Mouse (Mus musculus) heart, embryonic 15.5 days (tissue): Measurements from ENCODE around the gene Gm42791. TPM values are rescaled to one million over a fixed set of nuclear protein-coding genes. Genes with fewer than 3 reads are reported as not detected.

ENCODE experiments used
- ATAC-seq: fragments of 200-750 bp; cut with Nextera tagmentation; replicated peaks from 2 replicates; pipeline ENCODE4 v1.8.0; 2017; ENCODE audit warnings: low read depth, moderate TSS enrichment; ENCODE audit not compliant: insufficient number of reproducible peaks, insufficient read depth, low FRiP score
- H3K27ac ChIP-seq: fragments of 300-500 bp; sonication (generic); 2 replicates; pipeline ENCODE4 v1.5.1; 2015; ENCODE audit warnings: mild to moderate bottlenecking, inconsistent platforms
- H3K27me3 ChIP-seq: fragments of 300-500 bp; sonication (generic); 2 replicates; pipeline ENCODE4 v1.6.1; 2015; ENCODE audit warnings: inconsistent platforms
- H3K36me3 ChIP-seq: fragments of 300-500 bp; sonication (generic); 2 replicates; pipeline ENCODE4 v1.6.1; 2015; ENCODE audit warnings: mild to moderate bottlenecking, inconsistent platforms
- H3K4me1 ChIP-seq: fragments of 300-500 bp; sonication (generic); replicated peaks from 2 replicates; pipeline ENCODE4 v1.6.1; 2015; ENCODE audit warnings: inconsistent platforms
- H3K4me2 ChIP-seq: fragments of 300-500 bp; sonication (generic); 2 replicates; pipeline ENCODE4 v1.6.1; 2015; ENCODE audit warnings: inconsistent platforms, mild to moderate bottlenecking, moderate library complexity
- H3K4me3 ChIP-seq: fragments of 300-500 bp; sonication (generic); 2 replicates; pipeline ENCODE4 v1.5.1; 2015; ENCODE audit warnings: mild to moderate bottlenecking, inconsistent platforms
- H3K9ac ChIP-seq: fragments of 300-500 bp; sonication (generic); 2 replicates; pipeline ENCODE4 v1.6.1; 2015; ENCODE audit warnings: mild to moderate bottlenecking, inconsistent platforms
- H3K9me3 ChIP-seq: fragments of 300-500 bp; sonication (generic); replicated peaks from 2 replicates; pipeline ENCODE4 v1.6.1; 2016; ENCODE audit warnings: inconsistent platforms
- WGBS: fragments of 180-500 bp; shearing (Covaris S2); methylation state at CpG from one replicate; pipeline ENCODE4 v1.1.7; 2015; ENCODE audit warnings: mixed read lengths; 5-methylcytosine and 5-hydroxymethylcytosine counted together
- polyA plus RNA-seq: library from polyadenylated mRNA; unstranded; fragments of >200 nt; fragmentation: Nextera tagmentation; extraction: Ambion mirVana; gene quantifications from 2 replicates; pipeline ENCODE4 v1.2.1, GENCODE M21; 2015

Gene Gm42791
- polyA plus RNA-seq, 1 experiment from 2014 or later, result 2.6 TPM

- 74% methylated on average over 5 of the region's 5 CpGs for WGBS
- H3K4me3 ChIP-seq, result no peak overlapping the region
- H3K27ac ChIP-seq, result no peak overlapping the region
- no peak overlapping the region for H3K4me2 ChIP-seq
- ATAC-seq, result no peak
- no peaks in the 10 kb centered on the region for H3K4me1 ChIP-seq
- H3K27me3 ChIP-seq, result no peaks in the 10 kb centered on the region
- H3K9ac ChIP-seq, result no peak overlapping the region
- no peaks in the 10 kb centered on the region for H3K9me3 ChIP-seq
- peaks cover 29% of the 10 kb centered on the region for H3K36me3 ChIP-seq
Observed at GRCm38 (mm10) chr5:148918049-148918448, 76.9 kb downstream of the Gm42791 start.

- Histone ChIP-seq H3K9ac (no peak overlapping the region), H3K4me3 (no peak overlapping the region), H3K4me2 (no peak overlapping the region), H3K4me1 (peaks cover 3% of the 10 kb centered on the region; the same call in 1 of the 2 replicates), H3K27ac (no peak overlapping the region), H3K9me3 (no peaks in the 10 kb centered on the region), H3K27me3 (no peaks in the 10 kb centered on the region), H3K36me3 (peaks cover 29% of the 10 kb centered on the region)
- WGBS, result 85% methylated on average over 6 of the region's 6 CpGs
- ATAC-seq, result no peak
Observed at GRCm38 (mm10) chr5:148916775-148917174, 78.2 kb downstream of the Gm42791 start.

GRCm38 (mm10) chr5:148912262-148912661, 82.7 kb downstream of the Gm42791 start:
- ATAC-seq, result no peak
- peaks cover 9% of the 10 kb centered on the region for H3K36me3 ChIP-seq
- no peak overlapping the region for H3K4me3 ChIP-seq
- no peak overlapping the region for H3K27ac ChIP-seq
- no peak overlapping the region for H3K4me2 ChIP-seq
- WGBS, result 36% methylated on average over 3 of the region's 3 CpGs
- H3K9me3 ChIP-seq, result no peaks in the 10 kb centered on the region
- no peaks in the 10 kb centered on the region for H3K27me3 ChIP-seq
- H3K4me1 ChIP-seq, result peaks cover 35% of the 10 kb centered on the region
- H3K9ac ChIP-seq, result no peak overlapping the region

- ATAC-seq, result no peak
- 0 out of 2 replicates have a peak overlapping the region, but pooled peaks have one; percentile 66 for H3K27ac ChIP-seq
- 86% methylated on average over 4 of the region's 4 CpGs for WGBS
- H3K36me3 ChIP-seq, result peaks cover 4% of the 10 kb centered on the region; the same call in 1 of the 2 replicates
- peaks cover 35% of the 10 kb centered on the region for H3K4me1 ChIP-seq
- no peak overlapping the region for H3K4me3 ChIP-seq
- H3K27me3 ChIP-seq, result no peaks in the 10 kb centered on the region
- no peak overlapping the region for H3K9ac ChIP-seq
- no peaks in the 10 kb centered on the region for H3K9me3 ChIP-seq
- no peak overlapping the region for H3K4me2 ChIP-seq
Observed at GRCm38 (mm10) chr5:148910066-148910465, 84.9 kb downstream of the Gm42791 start.

- Histone ChIP-seq H3K4me3 (no peak overlapping the region), H3K9ac (no peak overlapping the region), H3K27me3 (no peaks in the 10 kb centered on the region), H3K9me3 (no peaks in the 10 kb centered on the region), H3K4me1 (peaks cover 35% of the 10 kb centered on the region), H3K27ac (peak overlapping the region; percentile 66), H3K36me3 (peaks cover 5% of the 10 kb centered on the region; the same call in 1 of the 2 replicates), H3K4me2 (peak overlapping the region; percentile 18; the same call in 1 of the 2 replicates)
- ATAC-seq, result 0 out of 2 replicates have a peak, but pooled peaks have one; percentile 44
- WGBS, result 20% methylated on average over 6 of the region's 6 CpGs
Observed at GRCm38 (mm10) chr5:148909402-148909801, 85.5 kb downstream of the Gm42791 start.

GRCm38 (mm10) chr5:148909057-148909395, 85.9 kb downstream of the Gm42791 start:
- Histone ChIP-seq H3K36me3 (peaks cover 8% of the 10 kb centered on the region; the same call in 1 of the 2 replicates), H3K4me1 (peaks cover 35% of the 10 kb centered on the region), H3K9me3 (no peaks in the 10 kb centered on the region), H3K9ac (no peak overlapping the region), H3K27me3 (no peaks in the 10 kb centered on the region), H3K27ac (peak overlapping the region; percentile 66), H3K4me3 (no peak overlapping the region), H3K4me2 (peak overlapping the region; percentile 18; the same call in 1 of the 2 replicates)
- WGBS, result 23% methylated on average over 7 of the region's 7 CpGs
- peak; percentile 68 for ATAC-seq

- peak; percentile 56; the same call in 1 of the 2 replicates for ATAC-seq
- peak overlapping the region; percentile 18; the same call in 1 of the 2 replicates for H3K4me2 ChIP-seq
- H3K27ac ChIP-seq, result peak overlapping the region; percentile 66
Observed at GRCm38 (mm10) chr5:148908191-148909056, 86.5 kb downstream of the Gm42791 start.

GRCm38 (mm10) chr5:148906305-148906704, 88.6 kb downstream of the Gm42791 start:
- H3K27ac ChIP-seq, result no peak overlapping the region
- no peaks in the 10 kb centered on the region for H3K9me3 ChIP-seq
- H3K9ac ChIP-seq, result no peak overlapping the region
- ATAC-seq, result no peak
- no peak overlapping the region for H3K4me2 ChIP-seq
- H3K27me3 ChIP-seq, result no peaks in the 10 kb centered on the region
- WGBS, result 84% methylated on average over 4 of the region's 4 CpGs
- peaks cover 20% of the 10 kb centered on the region for H3K36me3 ChIP-seq
- H3K4me1 ChIP-seq, result peaks cover 28% of the 10 kb centered on the region
- no peak overlapping the region for H3K4me3 ChIP-seq

More at GRCm38 (mm10) chr5:148908191-148909056, 86.5 kb downstream of the Gm42791 start:
- Histone ChIP-seq H3K4me1 (peaks cover 35% of the 10 kb centered on the region), H3K9me3 (no peaks in the 10 kb centered on the region), H3K27me3 (no peaks in the 10 kb centered on the region), H3K4me3 (no peak overlapping the region), H3K9ac (no peak overlapping the region), H3K36me3 (peaks cover 14% of the 10 kb centered on the region)
- 38% methylated on average over 17 of the region's 17 CpGs for WGBS

- no peak overlapping the region for H3K27ac ChIP-seq
- no peaks in the 10 kb centered on the region for H3K9me3 ChIP-seq
- no peak overlapping the region for H3K4me2 ChIP-seq
- H3K4me3 ChIP-seq, result no peak overlapping the region
- no peak overlapping the region for H3K9ac ChIP-seq
- H3K4me1 ChIP-seq, result peaks cover 23% of the 10 kb centered on the region
- no peaks in the 10 kb centered on the region for H3K27me3 ChIP-seq
- ATAC-seq, result no peak
- WGBS, result 61% methylated on average over 6 of the region's 6 CpGs
- H3K36me3 ChIP-seq, result peaks cover 16% of the 10 kb centered on the region
Observed at GRCm38 (mm10) chr5:148904846-148905245, 90.1 kb downstream of the Gm42791 start.

GRCm38 (mm10) chr5:148899361-148899760, 95.6 kb downstream of the Gm42791 start:
- Histone ChIP-seq H3K27me3 (no peaks in the 10 kb centered on the region), H3K4me3 (no peak overlapping the region), H3K36me3 (peaks cover 18% of the 10 kb centered on the region), H3K27ac (no peak overlapping the region), H3K4me1 (peaks cover 12% of the 10 kb centered on the region; the same call in 1 of the 2 replicates), H3K9ac (no peak overlapping the region), H3K9me3 (no peaks in the 10 kb centered on the region), H3K4me2 (no peak overlapping the region)
- ATAC-seq, result no peak
- 92% methylated on average over 7 of the region's 7 CpGs for WGBS

GRCm38 (mm10) chr5:148897941-148898417, 97.0 kb downstream of the Gm42791 start:
- Histone ChIP-seq H3K9me3 (no peaks in the 10 kb centered on the region), H3K27ac (peak overlapping the region; percentile 3; the same call in 1 of the 2 replicates), H3K36me3 (peaks cover 17% of the 10 kb centered on the region), H3K4me2 (no peak overlapping the region), H3K4me1 (peaks cover 12% of the 10 kb centered on the region; the same call in 1 of the 2 replicates), H3K4me3 (no peak overlapping the region), H3K9ac (no peak overlapping the region), H3K27me3 (no peaks in the 10 kb centered on the region)
- 57% methylated on average over 12 of the region's 12 CpGs for WGBS
- ATAC-seq, result peak; percentile 55
